Mouse (Mus musculus) limb, embryonic 11.5 days (tissue): ENCODE data around the gene Plxnc1. TPM values are rescaled to one million over a fixed set of nuclear protein-coding genes. Genes with fewer than 3 reads are reported as not detected.
A peak's percentile ranks its signal among the peaks of the same experiment; 100 is the strongest.

Source experiments
- ATAC-seq: fragments of 200-750 bp; cut with Nextera tagmentation; 2 replicates; pipeline ENCODE4 v1.8.0; 2017; ENCODE audit warnings: low read depth; ENCODE audit not compliant: insufficient number of reproducible peaks, low FRiP score, low TSS enrichment
- DNase-seq: peaks from one replicate; pipeline ENCODE4 v3.0.0-alpha.2; 2015; ENCODE audit warnings: low spot score
- H3K27ac ChIP-seq: fragments of 300-500 bp; sonication (generic); replicated peaks from 2 replicates; pipeline ENCODE4 v1.5.1; 2014; ENCODE audit warnings: low read depth, mild to moderate bottlenecking, low read length
- H3K27me3 ChIP-seq: fragments of 300-500 bp; sonication (generic); 2 replicates; pipeline ENCODE4 v1.6.1; 2014; ENCODE audit warnings: mild to moderate bottlenecking, low read length, mixed read lengths; ENCODE audit not compliant: control insufficient read depth, insufficient read depth
- H3K36me3 ChIP-seq: fragments of 300-500 bp; sonication (generic); 2 replicates; pipeline ENCODE4 v1.6.1; 2014; ENCODE audit warnings: mild to moderate bottlenecking, low read length, moderate library complexity, mixed read lengths; ENCODE audit not compliant: control insufficient read depth, insufficient read depth
- H3K4me1 ChIP-seq: fragments of 300-500 bp; sonication (generic); 2 replicates; pipeline ENCODE4 v1.6.1; 2014; ENCODE audit warnings: low read length, mixed read lengths; ENCODE audit not compliant: control insufficient read depth, insufficient read depth
- H3K4me2 ChIP-seq: fragments of 300-500 bp; sonication (generic); 2 replicates; pipeline ENCODE4 v1.6.1; 2014; ENCODE audit warnings: low read depth, mild to moderate bottlenecking, moderate library complexity; ENCODE audit not compliant: severe bottlenecking
- H3K4me3 ChIP-seq: fragments of 300-500 bp; sonication (generic); 2 replicates; pipeline ENCODE4 v1.5.1; 2014; ENCODE audit warnings: low read depth, low read length
- H3K9ac ChIP-seq: fragments of 300-500 bp; sonication (generic); 2 replicates; pipeline ENCODE4 v1.6.1; 2014; ENCODE audit warnings: mild to moderate bottlenecking, low read length
- H3K9me3 ChIP-seq: fragments of 300-500 bp; sonication (generic); 2 replicates; pipeline ENCODE4 v1.6.1; 2016; ENCODE audit warnings: low read length; ENCODE audit not compliant: control insufficient read depth
- WGBS: fragments of 180-500 bp; shearing (Covaris S2); extraction: QIAGEN DNeasy Blood & Tissue Kit; methylation state at CpG from one replicate; pipeline ENCODE4 v1.1.7; 2014; 5-methylcytosine and 5-hydroxymethylcytosine counted together
- polyA plus RNA-seq: library from polyadenylated mRNA; unstranded; fragments of >200 nt; fragmentation: Nextera tagmentation; extraction: Ambion mirVana; gene quantifications from 2 replicates; pipeline ENCODE4 v1.2.1, GENCODE M21; 2014

The Plxnc1 gene
- polyA plus RNA-seq, 1 experiment from 2014 or later, result 0.81 TPM

DNA sequence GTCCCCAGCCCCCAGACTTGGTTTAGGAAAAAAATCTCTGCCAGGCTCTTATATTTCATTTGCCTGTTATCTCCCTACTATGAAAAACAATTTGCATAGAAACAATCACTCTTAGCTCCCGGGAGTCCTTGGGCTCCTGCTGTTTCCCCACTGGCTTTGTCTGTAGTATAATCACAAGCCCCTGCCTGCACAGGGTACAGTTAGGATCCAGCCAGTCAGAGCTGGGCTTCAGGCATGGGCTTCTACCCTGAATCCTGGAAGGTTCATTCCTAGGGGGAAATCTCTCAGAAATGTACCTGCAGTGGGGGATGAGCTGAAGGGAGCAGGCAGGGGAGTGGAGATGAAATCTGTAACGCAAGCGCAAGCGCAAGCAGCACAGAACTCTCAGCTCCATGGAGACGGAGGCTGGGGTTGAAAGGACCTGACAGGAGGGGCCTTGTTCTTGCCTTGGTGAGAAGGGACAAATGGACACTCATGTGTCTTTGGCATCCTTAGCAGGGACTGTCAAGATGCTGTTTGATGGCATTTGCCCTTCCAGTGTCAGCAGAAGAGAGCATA lies 33.7 kb upstream of the Plxnc1 start:
- ATAC-seq (no peak), DNase-seq (no peak)
- Histone ChIP-seq H3K36me3 (no peaks in the 10 kb centered on the region), H3K9me3 (no peaks in the 10 kb centered on the region), H3K27ac (no peak overlapping the region), H3K4me3 (no peak overlapping the region), H3K4me1 (no peaks in the 10 kb centered on the region), H3K4me2 (no peak overlapping the region), H3K27me3 (no peaks in the 10 kb centered on the region), H3K9ac (no peak overlapping the region)
- 72% methylated on average over 5 of the region's 5 CpGs for WGBS

DNA sequence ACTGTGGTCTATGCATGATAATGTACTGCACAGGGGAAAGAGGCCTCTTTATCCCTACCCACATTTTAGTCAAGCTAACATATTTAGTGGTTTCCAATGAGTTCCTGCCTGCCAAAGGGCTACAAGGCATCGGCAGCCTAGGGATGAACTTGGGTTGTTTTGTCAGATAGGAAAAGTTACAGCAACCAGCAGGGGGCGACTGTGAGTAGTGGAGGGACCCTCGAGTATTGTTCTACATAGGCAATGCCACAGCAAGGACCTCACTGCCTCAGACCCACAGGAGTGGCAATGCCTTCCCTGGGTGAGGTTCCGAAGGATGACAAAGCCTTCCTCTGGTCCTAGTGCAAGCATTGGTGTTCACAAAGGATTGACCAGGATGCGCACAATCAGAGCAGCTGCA lies 31.7 kb upstream of the Plxnc1 start:
- Histone ChIP-seq H3K27me3 (no peaks in the 10 kb centered on the region), H3K4me3 (no peak overlapping the region), H3K4me2 (no peak overlapping the region), H3K27ac (no peak overlapping the region), H3K36me3 (no peaks in the 10 kb centered on the region), H3K9ac (no peak overlapping the region), H3K4me1 (no peaks in the 10 kb centered on the region), H3K9me3 (no peaks in the 10 kb centered on the region)
- DNase-seq (peak; percentile 67), ATAC-seq (no peak)
- 62% methylated on average over 5 of the region's 5 CpGs for WGBS

DNA sequence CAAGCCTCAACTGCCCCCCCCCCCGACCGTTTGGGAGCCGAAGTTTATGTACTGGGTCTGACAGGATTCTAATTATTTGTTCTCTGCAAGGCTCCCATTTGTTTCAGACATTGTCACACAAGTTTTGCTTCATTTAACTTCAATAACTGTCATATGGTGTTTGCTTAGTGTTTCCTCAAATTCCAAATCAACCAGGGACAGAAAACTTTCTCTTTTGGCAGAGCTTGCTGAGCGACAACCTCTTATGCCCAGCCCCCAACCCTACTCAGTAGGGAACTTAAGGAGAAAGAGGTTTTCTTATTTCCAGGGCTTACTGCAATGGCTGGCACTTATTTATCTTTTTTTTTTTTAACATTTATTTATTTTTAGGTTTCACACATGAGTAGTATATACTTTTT lies 30.5 kb upstream of the Plxnc1 start:
- 72% methylated on average over 4 of the region's 4 CpGs for WGBS
- no peaks in the 10 kb centered on the region for H3K4me1 ChIP-seq
- H3K36me3 ChIP-seq, result no peaks in the 10 kb centered on the region
- no peak overlapping the region for H3K9ac ChIP-seq
- H3K4me3 ChIP-seq, result no peak overlapping the region
- ATAC-seq, result no peak
- H3K27me3 ChIP-seq, result no peaks in the 10 kb centered on the region
- no peak for DNase-seq
- no peak overlapping the region for H3K4me2 ChIP-seq
- H3K9me3 ChIP-seq, result no peaks in the 10 kb centered on the region
- H3K27ac ChIP-seq, result no peak overlapping the region

DNA sequence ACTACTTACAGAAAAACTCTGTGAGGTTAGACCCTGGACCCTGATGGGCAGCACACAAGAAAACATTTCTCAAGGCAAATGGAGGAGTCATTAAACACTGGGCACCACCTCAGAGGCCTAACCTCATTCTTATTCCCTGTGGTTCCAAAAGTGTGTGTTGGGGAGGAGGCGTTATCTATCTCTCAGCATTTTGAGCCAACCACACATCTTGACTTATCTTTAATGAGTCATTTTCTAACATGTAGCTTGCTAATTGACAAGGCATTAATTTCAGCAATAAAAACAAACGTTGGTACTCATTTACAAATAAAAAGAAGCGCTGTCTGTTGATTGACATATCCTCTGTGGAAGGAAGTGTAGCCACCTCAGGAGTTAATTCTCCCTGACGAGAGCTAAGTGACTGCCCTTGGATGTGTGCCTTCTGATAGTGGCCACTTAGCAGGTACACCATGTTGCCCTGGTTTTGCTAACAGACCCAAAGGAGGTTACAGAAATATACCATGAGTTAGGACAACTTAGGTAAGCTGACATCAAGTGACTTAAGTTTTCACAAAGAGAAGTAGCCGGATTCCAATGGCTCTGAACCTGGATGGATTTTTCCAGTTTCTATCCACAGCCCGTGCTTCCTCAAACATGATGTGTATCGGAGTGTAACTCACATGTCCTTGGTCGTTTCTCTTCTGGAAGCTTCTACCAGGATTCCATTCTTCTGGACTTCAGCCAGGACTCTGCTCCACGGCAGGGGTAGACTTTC lies 29.9 kb upstream of the Plxnc1 start:
- DNase-seq, result no peak
- Histone ChIP-seq H3K4me3 (no peak overlapping the region), H3K27me3 (no peaks in the 10 kb centered on the region), H3K4me2 (no peak overlapping the region), H3K36me3 (no peaks in the 10 kb centered on the region), H3K27ac (no peak overlapping the region), H3K4me1 (no peaks in the 10 kb centered on the region), H3K9me3 (no peaks in the 10 kb centered on the region), H3K9ac (no peak overlapping the region)
- no peak for ATAC-seq
- 71% methylated on average over 9 of the region's 9 CpGs for WGBS

DNA sequence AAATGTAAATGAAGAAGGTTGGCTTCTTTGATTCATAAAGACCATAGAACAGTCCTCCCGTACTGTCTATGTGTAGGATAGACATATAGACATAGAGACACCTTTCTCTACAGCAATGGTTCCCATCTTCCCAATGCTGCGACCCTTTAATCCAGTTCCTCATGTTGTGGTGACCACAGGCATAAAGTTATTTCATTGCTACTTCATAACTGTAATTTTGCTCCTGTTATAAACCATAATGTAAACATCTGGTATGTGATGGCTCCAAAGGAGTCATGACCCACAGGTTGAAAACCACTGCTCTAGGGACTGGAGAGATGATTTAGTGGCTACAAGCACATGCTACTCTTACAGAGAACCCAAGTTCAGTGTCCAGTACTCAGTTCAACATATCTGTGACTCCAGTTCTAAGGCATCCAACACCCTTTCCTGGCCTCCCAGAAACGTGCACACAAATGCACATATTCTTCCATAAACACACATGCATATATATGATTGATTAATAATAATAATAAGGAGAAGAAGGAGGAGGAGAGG lies 27.1 kb upstream of the Plxnc1 start:
- H3K4me3 ChIP-seq, result no peak overlapping the region
- H3K9me3 ChIP-seq, result no peaks in the 10 kb centered on the region
- WGBS, result 83% methylated on average over 3 of the region's 3 CpGs
- H3K36me3 ChIP-seq, result no peaks in the 10 kb centered on the region
- no peak for ATAC-seq
- no peaks in the 10 kb centered on the region for H3K4me1 ChIP-seq
- no peak overlapping the region for H3K27ac ChIP-seq
- H3K27me3 ChIP-seq, result no peaks in the 10 kb centered on the region
- no peak for DNase-seq
- H3K9ac ChIP-seq, result no peak overlapping the region
- no peak overlapping the region for H3K4me2 ChIP-seq

DNA sequence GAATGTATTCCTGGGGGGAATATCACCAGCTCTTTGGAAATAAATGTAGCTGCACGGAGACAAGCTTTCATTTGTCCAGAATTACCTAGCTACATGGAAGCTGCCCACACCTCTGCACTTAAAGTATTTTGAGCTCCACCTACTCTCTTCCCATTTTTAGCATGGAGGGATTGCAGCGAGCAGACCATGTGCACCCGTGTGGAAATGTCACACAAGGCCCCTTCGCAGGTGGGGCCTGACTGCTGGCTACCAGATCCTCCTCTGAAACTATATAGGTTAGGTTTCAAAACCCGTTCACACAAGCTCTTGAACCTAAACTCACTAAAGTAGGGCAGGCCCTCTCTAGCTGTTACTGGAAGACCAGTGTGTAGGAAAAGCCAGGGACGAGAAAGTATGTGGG lies 25.6 kb upstream of the Plxnc1 start:
- H3K9me3 ChIP-seq, result no peaks in the 10 kb centered on the region
- H3K4me3 ChIP-seq, result no peak overlapping the region
- no peak overlapping the region for H3K4me2 ChIP-seq
- H3K27ac ChIP-seq, result no peak overlapping the region
- H3K4me1 ChIP-seq, result no peaks in the 10 kb centered on the region
- 79% methylated on average over 6 of the region's 6 CpGs for WGBS
- no peak for ATAC-seq
- H3K9ac ChIP-seq, result no peak overlapping the region
- H3K27me3 ChIP-seq, result no peaks in the 10 kb centered on the region
- H3K36me3 ChIP-seq, result no peaks in the 10 kb centered on the region
- DNase-seq, result no peak

DNA sequence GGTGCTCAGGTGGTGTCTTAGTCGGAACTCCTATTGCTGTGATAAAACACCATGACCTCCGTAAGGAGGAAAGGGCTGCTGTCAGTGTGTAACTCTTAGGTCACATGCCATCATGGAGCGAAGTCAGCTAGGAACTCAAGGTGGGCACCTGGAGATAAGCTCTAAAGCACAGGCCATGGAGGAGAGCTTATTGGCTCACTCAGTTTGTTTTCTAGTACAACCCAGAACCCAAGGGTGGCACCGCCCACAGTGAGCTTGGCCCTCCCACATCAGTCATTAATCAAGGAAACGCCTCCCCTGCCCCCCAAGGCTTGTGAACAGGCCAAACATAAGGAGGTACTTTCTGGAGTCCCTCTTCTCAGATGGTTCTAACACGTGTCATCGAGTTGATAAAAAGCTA lies 22.8 kb upstream of the Plxnc1 start:
- 86% methylated on average over 7 of the region's 7 CpGs for WGBS
- Histone ChIP-seq H3K27me3 (no peaks in the 10 kb centered on the region), H3K4me3 (no peak overlapping the region), H3K4me1 (no peaks in the 10 kb centered on the region), H3K27ac (no peak overlapping the region), H3K4me2 (no peak overlapping the region), H3K36me3 (no peaks in the 10 kb centered on the region), H3K9me3 (no peaks in the 10 kb centered on the region), H3K9ac (no peak overlapping the region)
- ATAC-seq, result no peak
- DNase-seq, result no peak

DNA sequence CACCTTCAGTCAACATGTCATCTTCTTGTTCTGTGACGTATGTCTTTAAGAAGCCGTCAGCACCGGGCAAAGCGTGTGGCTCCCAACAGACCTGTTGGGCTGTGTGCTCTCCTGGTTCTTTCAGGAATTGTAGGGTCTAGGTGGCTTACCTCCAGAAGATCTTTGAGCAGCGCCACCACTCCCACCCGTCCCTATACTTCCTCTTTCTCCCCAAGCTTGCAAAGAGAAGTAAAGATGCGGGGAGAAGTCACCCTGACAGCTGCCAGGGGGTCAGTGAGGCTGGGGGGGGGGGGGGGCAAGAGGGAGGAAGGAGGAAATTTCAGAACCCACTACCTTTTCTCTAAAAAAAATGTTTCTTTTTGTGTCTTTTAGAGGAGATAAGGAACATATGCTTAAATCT lies 22.2 kb upstream of the Plxnc1 start:
- 90% methylated on average over 7 of the region's 7 CpGs for WGBS
- Histone ChIP-seq H3K27ac (no peak overlapping the region), H3K4me1 (no peaks in the 10 kb centered on the region), H3K9ac (no peak overlapping the region), H3K4me3 (no peak overlapping the region), H3K27me3 (no peaks in the 10 kb centered on the region), H3K36me3 (no peaks in the 10 kb centered on the region), H3K9me3 (no peaks in the 10 kb centered on the region), H3K4me2 (no peak overlapping the region)
- DNase-seq (no peak), ATAC-seq (no peak)
